Mouse (Mus musculus) limb, embryonic 14.5 days (tissue): ENCODE results near the gene Cfap58. TPM values are rescaled to one million over a fixed set of nuclear protein-coding genes. Genes with fewer than 3 reads are reported as not detected.

ENCODE experiments used
- ATAC-seq: fragments of 200-750 bp; cut with Nextera tagmentation; 2 replicates; pipeline ENCODE4 v1.8.0; 2017; ENCODE audit warnings: low read depth, moderate number of reproducible peaks, moderate TSS enrichment; ENCODE audit not compliant: low FRiP score
- DNase-seq: peaks from one replicate; pipeline ENCODE4 v3.0.0-alpha.2; 2015; ENCODE audit warnings: low spot score
- H3K27ac ChIP-seq: fragments of 300-500 bp; sonication (generic); replicated peaks from 2 replicates; pipeline ENCODE4 v1.5.1; 2014; ENCODE audit warnings: low read depth, mild to moderate bottlenecking, low read length, moderate library complexity, mixed read lengths
- H3K27me3 ChIP-seq: fragments of 300-500 bp; sonication (generic); 2 replicates; pipeline ENCODE4 v1.6.1; 2014; ENCODE audit warnings: low read length, mixed read lengths; ENCODE audit not compliant: control insufficient read depth, insufficient read depth
- H3K36me3 ChIP-seq: fragments of 300-500 bp; sonication (generic); 2 replicates; pipeline ENCODE4 v1.6.1; 2014; ENCODE audit warnings: mild to moderate bottlenecking, low read length, moderate library complexity, mixed read lengths; ENCODE audit not compliant: control insufficient read depth, insufficient read depth
- H3K4me1 ChIP-seq: fragments of 300-500 bp; sonication (generic); 2 replicates; pipeline ENCODE4 v1.6.1; 2014; ENCODE audit warnings: antibody characterized with exemption, low read length, mixed read lengths; ENCODE audit not compliant: control insufficient read depth, insufficient read depth
- H3K4me2 ChIP-seq: fragments of 300-500 bp; sonication (generic); replicated peaks from 2 replicates; pipeline ENCODE4 v1.6.1; 2014; ENCODE audit warnings: low read depth, mild to moderate bottlenecking, low read length, moderate library complexity; ENCODE audit not compliant: severe bottlenecking
- H3K4me3 ChIP-seq: fragments of 300-500 bp; sonication (generic); replicated peaks from 2 replicates; pipeline ENCODE4 v1.5.1; 2014; ENCODE audit warnings: low read length
- H3K9ac ChIP-seq: fragments of 300-500 bp; sonication (generic); 2 replicates; pipeline ENCODE4 v1.6.1; 2014; ENCODE audit warnings: mild to moderate bottlenecking, low read depth, low read length, moderate library complexity; ENCODE audit not compliant: severe bottlenecking
- H3K9me3 ChIP-seq: fragments of 300-500 bp; sonication (generic); 2 replicates; pipeline ENCODE4 v1.6.1; 2016; ENCODE audit warnings: low read length; ENCODE audit not compliant: control insufficient read depth
- POLR2A ChIP-seq: fragments of 200-500 bp; IDR thresholded peaks from 2 replicates; pipeline ENCODE4 v1.8.0; 2012; ENCODE audit warnings: inconsistent platforms, mild to moderate bottlenecking, moderate library complexity, borderline replicate concordance; ENCODE audit not compliant: insufficient read depth, insufficient read length; ENCODE audit errors: extremely low read depth
- WGBS: fragments of 180-500 bp; shearing (Covaris S2); extraction: QIAGEN DNeasy Blood & Tissue Kit; methylation state at CpG from one replicate; pipeline ENCODE4 v1.1.7; 2014; 5-methylcytosine and 5-hydroxymethylcytosine counted together
- microRNA-seq: library from miRNA; unstranded; fragments of <30 nt; microRNA quantifications from one replicate; pipeline ENCODE4, GENCODE M21; 2016
- polyA plus RNA-seq, 2 experiments: library from polyadenylated mRNA; depleted of rRNA in 1 of 2; stranded (reverse) in 1 of 2; unstranded in 1 of 2; fragments of >200 nt; fragmentation: Nextera tagmentation in 1 of 2; extraction: Ambion mirVana in 1 of 2; gene quantifications; 2 replicates each; pipeline versions ENCODE4 v1.2.1 to v1.2.3; 2012 to 2014

Gene Cfap58
- polyA plus RNA-seq, 2 experiments, result 0.05 to 0.07 TPM

GRCm38 (mm10) chr19:48079718-48080117, 142.2 kb downstream of the Cfap58 start:
- no peaks in the 10 kb centered on the region for H3K9me3 ChIP-seq
- peak; percentile 34 for DNase-seq
- H3K9ac ChIP-seq, result no peak overlapping the region
- no peak overlapping the region for H3K27ac ChIP-seq
- H3K4me3 ChIP-seq, result no peak overlapping the region
- H3K27me3 ChIP-seq, result no peaks in the 10 kb centered on the region
- 28% methylated on average over 3 of the region's 3 CpGs for WGBS
- no peak overlapping the region for H3K4me2 ChIP-seq
- peaks cover 17% of the 10 kb centered on the region for H3K4me1 ChIP-seq
- H3K36me3 ChIP-seq, result no peaks in the 10 kb centered on the region
- no peak for TF ChIP-seq POLR2A
- peak; percentile 64 for ATAC-seq

GRCm38 (mm10) chr19:48081456-48081855, 144.0 kb downstream of the Cfap58 start:
- TF ChIP-seq POLR2A, result no peak
- Histone ChIP-seq H3K36me3 (no peaks in the 10 kb centered on the region), H3K9me3 (no peaks in the 10 kb centered on the region), H3K4me3 (no peak overlapping the region), H3K27ac (no peak overlapping the region), H3K4me1 (peaks cover 23% of the 10 kb centered on the region), H3K4me2 (no peak overlapping the region), H3K9ac (no peak overlapping the region), H3K27me3 (no peaks in the 10 kb centered on the region)
- DNase-seq, result no peak
- WGBS, result 98% methylated on average over 4 of the region's 4 CpGs
- ATAC-seq, result no peak

Small RNAs within 50 kb of the gene (microRNA-seq; reads per million reads assigned to microRNA genes)
- not detected for gene Gm22240

Other genes with a start within 250 kb of the Cfap58 start
- 33.8 and 35.3 TPM in 2 replicates for gene Col17a1, start 245.6 kb upstream of the Cfap58 start, polyA plus RNA-seq (2012; rRNA removed)
- 29.7 and 31.1 TPM in 2 replicates for gene Col17a1, start 245.6 kb upstream of the Cfap58 start, polyA plus RNA-seq (2014; fragmentation: Nextera tagmentation; extraction: Ambion mirVana)
- gene Sfr1, start 206.0 kb upstream of the Cfap58 start, polyA plus RNA-seq (2012; rRNA removed), result 163 and 176 TPM in 2 replicates
- 306 and 319 TPM in 2 replicates for gene Sfr1, start 206.0 kb upstream of the Cfap58 start, polyA plus RNA-seq (2014; fragmentation: Nextera tagmentation; extraction: Ambion mirVana)
- gene Gsto1, start 82.7 kb upstream of the Cfap58 start, polyA plus RNA-seq (2012; rRNA removed), result 71.3 and 79.9 TPM in 2 replicates
- gene Gsto1, start 82.7 kb upstream of the Cfap58 start, polyA plus RNA-seq (2014; fragmentation: Nextera tagmentation; extraction: Ambion mirVana), result 132 and 134 TPM in 2 replicates
- gene Gsto2, start 72.1 kb upstream of the Cfap58 start, polyA plus RNA-seq (2012; rRNA removed), result 1.2 and 1.6 TPM in 2 replicates
- 0.87 and 1.4 TPM in 2 replicates for gene Gsto2, start 72.1 kb upstream of the Cfap58 start, polyA plus RNA-seq (2014; fragmentation: Nextera tagmentation; extraction: Ambion mirVana)
- 0.05 and 0.08 TPM in 2 replicates for gene Cfap43, start 18.4 kb upstream of the Cfap58 start, polyA plus RNA-seq (2012; rRNA removed)
- gene Cfap43, start 18.4 kb upstream of the Cfap58 start, polyA plus RNA-seq (2014; fragmentation: Nextera tagmentation; extraction: Ambion mirVana), result 0.11 TPM in 2 replicates
- 14.4 and 16.5 TPM in 2 replicates for gene Itprip, start 18.4 kb upstream of the Cfap58 start, polyA plus RNA-seq (2012; rRNA removed)
- 17.1 and 18.4 TPM in 2 replicates for gene Itprip, start 18.4 kb upstream of the Cfap58 start, polyA plus RNA-seq (2014; fragmentation: Nextera tagmentation; extraction: Ambion mirVana)